Mouse (Mus musculus): ENCODE data around the gene Adcy5. TPM values are rescaled to one million over a fixed set of nuclear protein-coding genes. Genes with fewer than 3 reads are reported as not detected.

Adcy5 gene
- total and polyA plus RNA-seq, 3 experiments, result under 0.01 to 0.08 TPM; not detected in 1

DNA sequence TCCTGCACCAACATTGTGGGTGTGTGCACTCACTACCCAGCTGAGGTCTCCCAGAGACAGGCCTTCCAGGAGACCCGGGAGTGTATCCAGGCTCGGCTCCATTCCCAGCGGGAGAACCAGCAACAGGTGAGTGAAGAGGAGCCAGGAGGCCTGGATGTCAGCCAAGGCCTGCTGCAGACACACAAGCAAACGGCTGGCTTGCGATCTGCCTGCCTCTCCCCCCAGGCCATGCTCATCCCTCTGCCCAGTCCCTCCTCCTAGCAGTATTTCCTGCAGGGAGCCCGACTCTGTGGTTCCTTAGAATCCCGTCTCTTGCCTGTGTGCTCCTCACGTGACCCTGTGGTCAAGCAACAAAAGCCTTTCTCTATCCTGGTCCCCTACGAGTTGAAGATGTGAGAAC, 94.1 kb downstream of the Adcy5 start:
- Histone ChIP-seq H3K4me3 (ENCODE audit: control insufficient read depth in 1 of 2, insufficient read depth in 1 of 2, low read depth in 2 of 2, low read length in 2 of 2) (no peak overlapping the region), H3K4me1 (ENCODE audit: control insufficient read depth in 1 of 2, insufficient read depth in 2 of 2, low read length in 2 of 2) (no peaks in the 10 kb centered on the region), H3K36me3 (ENCODE audit: control insufficient read depth in 1 of 2, insufficient read depth in 2 of 2, low read length in 2 of 2) (no peaks in the 10 kb centered on the region), H3K9ac (ENCODE audit: control insufficient read depth, low read depth, low read length, poor library complexity, severe bottlenecking) (no peak overlapping the region), H3K9me3 (replicated peaks; ENCODE audit: insufficient read depth, low read length) (no peaks in the 10 kb centered on the region), H3K27ac (ENCODE audit: control insufficient read depth, low read depth, low read length) (no peak overlapping the region), H3K27me3 (ENCODE audit: control insufficient read depth in 1 of 2, insufficient read depth in 2 of 2, low read length in 2 of 2) (no peaks in the 10 kb centered on the region), H3K79me2 (ENCODE audit: control insufficient read depth, insufficient read depth, low read length, poor library complexity) (no peaks in the 10 kb centered on the region)
- TF ChIP-seq TBP (IDR thresholded peaks at IDR 0.05; ENCODE audit: low read depth, low read length) (no peak), USF2 (IDR thresholded peaks at IDR 0.05; ENCODE audit: borderline replicate concordance in 1 of 2, insufficient read depth in 1 of 2, low read depth in 1 of 2, low read length in 2 of 2) (no peak)
- DNase-seq (ENCODE audit: low read depth, low spot score), result no peak

GRCm38 (mm10) chr16:35249763-35250162, 95.1 kb downstream of the Adcy5 start:
- H3K27ac ChIP-seq (ENCODE audit: control insufficient read depth, low read depth, low read length), result no peak overlapping the region
- TF ChIP-seq NELFE (IDR thresholded peaks at IDR 0.05; ENCODE audit: low read depth, low read length) (no peak), SMC3 (IDR thresholded peaks at IDR 0.05; ENCODE audit: low read depth, low read length) (no peak), NRF1 (IDR thresholded peaks at IDR 0.05; ENCODE audit: insufficient read depth, low read depth, low read length, poor library complexity, severe bottlenecking) (no peak), UBTF (IDR thresholded peaks at IDR 0.05; ENCODE audit: borderline replicate concordance, insufficient read depth, low read depth, low read length) (no peak), MAX (IDR thresholded peaks at IDR 0.05; ENCODE audit: low read length) (no peak), HCFC1 (IDR thresholded peaks at IDR 0.05; ENCODE audit: low read depth, low read length) (no peak)
- no peaks in the 10 kb centered on the region for H3K4me1 ChIP-seq (ENCODE audit: control insufficient read depth in 1 of 2, insufficient read depth in 2 of 2, low read length in 2 of 2)
- no peaks in the 10 kb centered on the region for H3K9me3 ChIP-seq (replicated peaks; ENCODE audit: insufficient read depth, low read length)
- DNase-seq (ENCODE audit: low read depth, low spot score), result no peak
- no peaks in the 10 kb centered on the region for H3K79me2 ChIP-seq (ENCODE audit: control insufficient read depth, insufficient read depth, low read length, poor library complexity)
- H3K4me3 ChIP-seq (ENCODE audit: control insufficient read depth in 1 of 2, insufficient read depth in 1 of 2, low read depth in 2 of 2, low read length in 2 of 2), result no peak overlapping the region
- H3K36me3 ChIP-seq (ENCODE audit: control insufficient read depth in 1 of 2, insufficient read depth in 2 of 2, low read length in 2 of 2), result no peaks in the 10 kb centered on the region
- no peaks in the 10 kb centered on the region for H3K27me3 ChIP-seq (ENCODE audit: control insufficient read depth in 1 of 2, insufficient read depth in 2 of 2, low read length in 2 of 2)
- H3K9ac ChIP-seq (ENCODE audit: control insufficient read depth, low read depth, low read length, poor library complexity, severe bottlenecking), result no peak overlapping the region

- no peak overlapping the region for H3K27ac ChIP-seq (ENCODE audit: control insufficient read depth, low read depth, low read length)
- H3K4me1 ChIP-seq (ENCODE audit: control insufficient read depth in 1 of 2, insufficient read depth in 2 of 2, low read length in 2 of 2), result no peaks in the 10 kb centered on the region
- H3K4me3 ChIP-seq (ENCODE audit: control insufficient read depth in 1 of 2, insufficient read depth in 1 of 2, low read depth in 2 of 2, low read length in 2 of 2), result no peak overlapping the region
- no peak for DNase-seq (ENCODE audit: low read depth, low spot score)
- no peak for TF ChIP-seq KAT2A (conservative IDR thresholded peaks at IDR 0.05; ENCODE audit: low read depth, low read length)
- no peaks in the 10 kb centered on the region for H3K79me2 ChIP-seq (ENCODE audit: control insufficient read depth, insufficient read depth, low read length, poor library complexity)
- H3K9me3 ChIP-seq (replicated peaks; ENCODE audit: insufficient read depth, low read length), result no peaks in the 10 kb centered on the region
- no peak overlapping the region for H3K9ac ChIP-seq (ENCODE audit: control insufficient read depth, low read depth, low read length, poor library complexity, severe bottlenecking)
- H3K36me3 ChIP-seq (ENCODE audit: control insufficient read depth in 1 of 2, insufficient read depth in 2 of 2, low read length in 2 of 2), result no peaks in the 10 kb centered on the region
- no peaks in the 10 kb centered on the region for H3K27me3 ChIP-seq (ENCODE audit: control insufficient read depth in 1 of 2, insufficient read depth in 2 of 2, low read length in 2 of 2)
These were observed 97.0 kb downstream of the Adcy5 start for GRCm38 (mm10) chr16:35251690-35252089.

DNA sequence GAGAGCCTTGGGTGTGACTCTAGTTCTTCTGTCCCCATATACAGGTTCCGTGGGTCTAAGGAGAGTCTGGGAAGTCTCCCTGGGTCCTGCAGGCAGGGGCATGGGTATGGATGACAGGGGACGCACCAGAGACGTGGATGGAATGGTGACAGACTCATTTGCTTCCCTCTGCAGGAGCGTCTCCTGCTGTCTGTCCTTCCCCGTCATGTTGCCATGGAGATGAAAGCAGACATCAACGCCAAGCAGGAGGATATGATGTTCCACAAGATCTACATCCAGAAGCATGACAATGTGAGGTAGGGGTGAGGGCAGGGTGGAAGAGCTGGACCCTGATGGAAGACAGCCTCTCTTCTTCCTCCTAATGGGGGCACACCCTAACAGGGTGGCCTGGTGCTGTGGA, 98.3 kb downstream of the Adcy5 start:
- no peaks in the 10 kb centered on the region for H3K4me1 ChIP-seq (ENCODE audit: control insufficient read depth in 1 of 2, insufficient read depth in 2 of 2, low read length in 2 of 2)
- TF ChIP-seq TCF12 (IDR thresholded peaks at IDR 0.05; ENCODE audit: low read depth, low read length), result no peak
- no peak for TF ChIP-seq ETS1 (IDR thresholded peaks at IDR 0.05; ENCODE audit: low read depth, low read length)
- no peak for TF ChIP-seq GATA1 (IDR thresholded peaks at IDR 0.05; ENCODE audit: low read depth, low read length)
- no peak for TF ChIP-seq NELFE (IDR thresholded peaks at IDR 0.05; ENCODE audit: low read depth, low read length)
- no peak for TF ChIP-seq MEF2A (IDR thresholded peaks at IDR 0.05; ENCODE audit: extremely low read depth, insufficient replicate concordance, low read depth, low read length, poor library complexity, severe bottlenecking)
- no peak for TF ChIP-seq EP300 (IDR thresholded peaks at IDR 0.05; ENCODE audit: low read depth in 1 of 2, low read length in 2 of 2)
- no peak for TF ChIP-seq MAX (IDR thresholded peaks at IDR 0.05; ENCODE audit: low read length)
- H3K9ac ChIP-seq (ENCODE audit: control insufficient read depth, low read depth, low read length, poor library complexity, severe bottlenecking), result no peak overlapping the region
- H3K79me2 ChIP-seq (ENCODE audit: control insufficient read depth, insufficient read depth, low read length, poor library complexity), result no peaks in the 10 kb centered on the region
- DNase-seq (ENCODE audit: low read depth, low spot score), result no peak
- H3K9me3 ChIP-seq (replicated peaks; ENCODE audit: insufficient read depth, low read length), result no peaks in the 10 kb centered on the region
- H3K36me3 ChIP-seq (ENCODE audit: control insufficient read depth in 1 of 2, insufficient read depth in 2 of 2, low read length in 2 of 2), result no peaks in the 10 kb centered on the region
- no peaks in the 10 kb centered on the region for H3K27me3 ChIP-seq (ENCODE audit: control insufficient read depth in 1 of 2, insufficient read depth in 2 of 2, low read length in 2 of 2)
- H3K4me3 ChIP-seq (ENCODE audit: control insufficient read depth in 1 of 2, insufficient read depth in 1 of 2, low read depth in 2 of 2, low read length in 2 of 2), result no peak overlapping the region
- H3K27ac ChIP-seq (ENCODE audit: control insufficient read depth, low read depth, low read length), result no peak overlapping the region

Measured in MEL (cell line).